Mouse (Mus musculus): ENCODE results near the gene Gm10337.

Gm10337 gene

GRCm38 (mm10) chr15:102516728-102517404 lies 13.3 kb downstream of the Gm10337 start, which contains the start of gene Map3k12:
Map3k12 (minus strand) TSS chr15:102517064.
- peak; percentile 85 for DNase-seq (ENCODE audit: low spot score)

- no peak for DNase-seq (ENCODE audit: low spot score)
Measured at GRCm38 (mm10) chr15:102517631-102517975, 14.1 kb downstream of the Gm10337 start.

GRCm38 (mm10) chr15:102517976-102518858 lies 14.7 kb downstream of the Gm10337 start, which contains the start of gene Tarbp2:
Tarbp2 (plus strand) TSS chr15:102518192.
- DNase-seq (ENCODE audit: low spot score), result peak; percentile 100

GRCm38 (mm10) chr15:102518859-102519201 lies 15.3 kb downstream of the Gm10337 start:
- no peak for DNase-seq (ENCODE audit: low spot score)

GRCm38 (mm10) chr15:102519211-102520141 lies 16.0 kb downstream of the Gm10337 start:
- DNase-seq (ENCODE audit: low spot score), result no peak

- DNase-seq (ENCODE audit: low spot score), result no peak
Measured at GRCm38 (mm10) chr15:102520416-102520815, 16.9 kb downstream of the Gm10337 start.

GRCm38 (mm10) chr15:102521480-102521879 lies 18.0 kb downstream of the Gm10337 start:
- DNase-seq (ENCODE audit: low spot score), result no peak

GRCm38 (mm10) chr15:102524892-102525485 lies 21.5 kb downstream of the Gm10337 start, which contains the start of gene Npff:
Npff (minus strand) TSS chr15:102524942.
- peak; percentile 68 for DNase-seq (ENCODE audit: low spot score)

GRCm38 (mm10) chr15:102526111-102527002 lies 22.8 kb downstream of the Gm10337 start:
- no peak for DNase-seq (ENCODE audit: low spot score)

GRCm38 (mm10) chr15:102527936-102528335 lies 24.4 kb downstream of the Gm10337 start:
- DNase-seq (ENCODE audit: low spot score), result no peak

GRCm38 (mm10) chr15:102528396-102528795 lies 24.9 kb downstream of the Gm10337 start:
- no peak for DNase-seq (ENCODE audit: low spot score)

GRCm38 (mm10) chr15:102530566-102530965 lies 27.0 kb downstream of the Gm10337 start:
- no peak for DNase-seq (ENCODE audit: low spot score)

GRCm38 (mm10) chr15:102531586-102531985 lies 28.1 kb downstream of the Gm10337 start:
- no peak for DNase-seq (ENCODE audit: low spot score)

GRCm38 (mm10) chr15:102532106-102532900 lies 28.8 kb downstream of the Gm10337 start:
- DNase-seq (ENCODE audit: low spot score), result no peak

GRCm38 (mm10) chr15:102533926-102534325 lies 30.4 kb downstream of the Gm10337 start:
- DNase-seq (ENCODE audit: low spot score), result no peak

GRCm38 (mm10) chr15:102544801-102545200 lies 41.3 kb downstream of the Gm10337 start:
- no peak for DNase-seq (ENCODE audit: low spot score)

GRCm38 (mm10) chr15:102546246-102546645 lies 42.7 kb downstream of the Gm10337 start:
- DNase-seq (ENCODE audit: low spot score), result no peak

- DNase-seq (ENCODE audit: low spot score), result no peak
Measured at GRCm38 (mm10) chr15:102546677-102547427, 43.3 kb downstream of the Gm10337 start.

- DNase-seq (ENCODE audit: low spot score), result no peak
Measured at GRCm38 (mm10) chr15:102547478-102547877, 44.0 kb downstream of the Gm10337 start.
